ENCODE assay signal across 14 mouse cellular contexts in genomic region chr14:105522279-105522678, GRCm38 (mm10).
"Had no signal": no experiment of that assay in that cellular context is flagged by ENCODE, and none has a peak within 500 bp of the region (broad histone marks: within the 10 kb centered on the region; RNA-seq: fewer than 3 reads in every experiment).

No protein-coding gene starts in this region.

- H3K27me3 ChIP-seq: limb, embryonic 15.5 days; liver, embryonic 12.5 days had no signal

- H3K9me3 ChIP-seq: limb, embryonic 15.5 days; liver, embryonic 12.5 days; midbrain, embryonic 10.5 days had no signal

- H3K9ac ChIP-seq: limb, embryonic 15.5 days; liver, embryonic 12.5 days; lung, embryonic 14.5 days had no signal

- H3K36me3 ChIP-seq: limb, embryonic 15.5 days; liver, embryonic 12.5 days; midbrain, embryonic 10.5 days had no signal

- H3K4me3 ChIP-seq: limb, embryonic 15.5 days; liver, embryonic 12.5 days; midbrain, embryonic 10.5 days; myocyte had no signal

- DNase-seq: kidney, postnatal 36 days; layer of hippocampus, adult 9-11 months; layer of hippocampus, postnatal 36 days; lung, embryonic 14.5 days; lung, postnatal 10 days; lung, postnatal 4 days; midbrain, embryonic 14.5 days; thymus, adult 18-20 months; thymus, postnatal 14 days had no signal

- H3K4me2 ChIP-seq: limb, embryonic 15.5 days; liver, embryonic 12.5 days; lung, embryonic 14.5 days had no signal

- H3K4me1 ChIP-seq: limb, embryonic 15.5 days; liver, embryonic 12.5 days; midbrain, embryonic 10.5 days had no signal

- H3K27ac ChIP-seq: kidney, postnatal 0 days; limb, embryonic 15.5 days; liver, embryonic 12.5 days; midbrain, embryonic 10.5 days had no signal

- ATAC-seq: liver, embryonic 12.5 days had no signal
